ENCODE assay signal across 31 mouse cellular contexts in genomic region chr5:120937841-120938240, GRCm38 (mm10). TPM values are rescaled to one million over a fixed set of nuclear protein-coding genes. Genes with fewer than 3 reads are reported as not detected.
DNase-seq lines count a peak whose midpoint lies in the region; ATAC-seq and TF ChIP-seq lines count a peak whose summit lies in the region.
"Had no signal": no experiment of that assay in that cellular context is flagged by ENCODE, and none has a peak within 500 bp of the region (broad histone marks: within the 10 kb centered on the region; RNA-seq: fewer than 3 reads in every experiment).

No protein-coding gene starts in this region.

- 63% methylated on average over 4 of the region's 4 CpGs for WGBS in kidney, postnatal 0 days
- WGBS in kidney, embryonic 16.5 days = 64% methylated on average over 4 of the region's 4 CpGs

- H3K4me1 ChIP-seq in kidney, postnatal 0 days (replicated peaks; ENCODE audit: insufficient read depth, low read length) = no peaks in the 10 kb centered on the region
- H3K4me1 ChIP-seq in kidney, embryonic 16.5 days (ENCODE audit: insufficient read depth, low read length) = no peaks in the 10 kb centered on the region
- H3K4me1 ChIP-seq: embryonic facial prominence, embryonic 15.5 days; forebrain, embryonic 15.5 days; heart, embryonic 10.5 days had no signal

- DNase-seq in kidney, postnatal 0 days (ENCODE audit: low spot score) = no peak
- DNase-seq in Patski (ENCODE audit: low read depth, low spot score) = no peak
- peak; percentile 62 for DNase-seq in adrenal gland, postnatal 25 days
- DNase-seq in left cerebral cortex, postnatal 36 days (ENCODE audit: low spot score in 2 of 2) = no peak
- DNase-seq in left cerebral cortex, adult 11 months (ENCODE audit: low spot score) = no peak
- no peak for DNase-seq in urinary bladder, postnatal 36 days (ENCODE audit: low spot score in 2 of 2)
- DNase-seq: cerebellum, adult 2 months; cerebellum, postnatal 25 days; embryo, embryonic 11 days; heart, postnatal 4 days; kidney, postnatal 10 days; spleen, adult 18-20 months; thymus, postnatal 25 days had no signal

- H3K4me2 ChIP-seq in kidney, postnatal 0 days (ENCODE audit: low read length) = no peak overlapping the region
- no peak overlapping the region for H3K4me2 ChIP-seq in kidney, embryonic 16.5 days (replicated peaks; ENCODE audit: low read depth, low read length)
- H3K4me2 ChIP-seq: embryonic facial prominence, embryonic 15.5 days; forebrain, embryonic 15.5 days; hindbrain, embryonic 14.5 days had no signal

- POLR2A ChIA-PET in Patski (lab: Charles Lee) = no interaction called here

- TF ChIP-seq CTCF in kidney, postnatal 0 days (IDR thresholded peaks at IDR 0.05; ENCODE audit: low read depth) = no peak
- no peak for TF ChIP-seq CTCF in Patski (IDR thresholded peaks at IDR 0.05)

- ATAC-seq in kidney, postnatal 0 days (replicated peaks; ENCODE audit: low FRiP score, low read depth) = peak; percentile 72; the same call in 1 of the 2 replicates
- no peak for ATAC-seq in kidney, embryonic 16.5 days (ENCODE audit: low FRiP score, low TSS enrichment)
- ATAC-seq in Patski = peak; percentile 79
- ATAC-seq: CD4-positive, CD25-positive, alpha-beta regulatory T cell, adult 4 months; forebrain, embryonic 15.5 days; inflammation-experienced regulatory T-cells, adult 6 months; lung, postnatal 0 days; midbrain, embryonic 16.5 days had no signal

- in situ Hi-C loops in Patski (cut with MboI; ENCODE audit: low pct_unique_long_range_greater_than_20kb) = no loop called here

- H3K9ac ChIP-seq in kidney, postnatal 0 days (ENCODE audit: low read depth, low read length) = no peak overlapping the region
- H3K9ac ChIP-seq in kidney, embryonic 16.5 days (replicated peaks; ENCODE audit: low read length) = no peak overlapping the region
- H3K9ac ChIP-seq: embryonic facial prominence, embryonic 15.5 days; forebrain, embryonic 15.5 days; hindbrain, embryonic 14.5 days had no signal

- no peak overlapping the region for H3K4me3 ChIP-seq in kidney, postnatal 0 days (replicated peaks; ENCODE audit: low read depth, low read length)
- no peak overlapping the region for H3K4me3 ChIP-seq in kidney, embryonic 16.5 days (ENCODE audit: low read length)
- H3K4me3 ChIP-seq: embryonic facial prominence, embryonic 15.5 days; forebrain, embryonic 15.5 days; heart, embryonic 10.5 days had no signal

- CTCF ChIA-PET in Patski (lab: Charles Lee) = no interaction called here

- no peaks in the 10 kb centered on the region for H3K36me3 ChIP-seq in kidney, postnatal 0 days (ENCODE audit: insufficient read depth, low read length)
- H3K36me3 ChIP-seq in kidney, embryonic 16.5 days (ENCODE audit: insufficient read depth, low read length) = no peaks in the 10 kb centered on the region
- H3K36me3 ChIP-seq: embryonic facial prominence, embryonic 15.5 days; forebrain, embryonic 15.5 days; heart, embryonic 10.5 days had no signal

- H3K27ac ChIP-seq in kidney, postnatal 0 days = no peak overlapping the region
- no peak overlapping the region for H3K27ac ChIP-seq in kidney, embryonic 16.5 days (ENCODE audit: low read length)
- H3K27ac ChIP-seq: embryonic facial prominence, embryonic 15.5 days; forebrain, embryonic 15.5 days; heart, embryonic 10.5 days; hindbrain, embryonic 14.5 days; macrophage had no signal

- H3K27me3 ChIP-seq in kidney, postnatal 0 days (ENCODE audit: insufficient read depth, low read length) = no peaks in the 10 kb centered on the region
- H3K27me3 ChIP-seq in kidney, embryonic 16.5 days (ENCODE audit: insufficient read depth, low read length) = no peaks in the 10 kb centered on the region
- peaks cover 4% of the 10 kb centered on the region for H3K27me3 ChIP-seq in Patski
- H3K27me3 ChIP-seq: embryonic facial prominence, embryonic 15.5 days; forebrain, embryonic 15.5 days had no signal

- H3K9me3 ChIP-seq in kidney, postnatal 0 days (replicated peaks; ENCODE audit: low read length) = no peaks in the 10 kb centered on the region
- H3K9me3 ChIP-seq in kidney, embryonic 16.5 days (ENCODE audit: low read length) = no peaks in the 10 kb centered on the region
- H3K9me3 ChIP-seq: forebrain, embryonic 15.5 days; heart, embryonic 10.5 days had no signal

- intact Hi-C loops in left cerebral cortex, postnatal 36 days (cut with DNase I) = no loop called here

RNA-seq across cellular contexts. Expression of gene Oas1d, which starts 23.5 kb away (rescaled TPM):
- not detected in 2 replicates for polyA plus RNA-seq in kidney, postnatal 0 days (2015; fragmentation: Nextera tagmentation; extraction: Ambion mirVana)
- polyA plus RNA-seq in kidney, embryonic 16.5 days (2015; fragmentation: Nextera tagmentation; extraction: Ambion mirVana) = not detected in 2 replicates
- polyA plus RNA-seq in Patski (2021) = not detected
- total RNA-seq in adrenal gland, postnatal 25 days (2021) = not detected in 2 replicates
- not detected for total RNA-seq in left cerebral cortex, postnatal 36 days (2021)
- total RNA-seq: gastrocnemius, adult 8-10 months; granulocyte monocyte progenitor cell, adult 5-6 weeks; heart, postnatal 4 days; layer of hippocampus, postnatal 14 days; liver, adult 2 months; neutrophil, adult 5-6 weeks had no signal
- polyA plus RNA-seq: CD4-positive, CD25-positive, alpha-beta regulatory T cell, adult 4 months; cerebellum, adult 2 months; embryonic facial prominence, embryonic 15.5 days; forebrain, embryonic 15.5 days; heart, embryonic 10.5 days; hindbrain, embryonic 14.5 days; inflammation-experienced regulatory T-cells, adult 6 months; limb, embryonic 11.5 days; liver, adult 2 months; liver, embryonic 16.5 days; lung, postnatal 0 days; macrophage; stomach, embryonic 14.5 days had no signal

RNA-seq across cellular contexts. Expression of gene Oas1a, which starts 30.5 kb away (rescaled TPM):
- polyA plus RNA-seq in kidney, postnatal 0 days (2015; fragmentation: Nextera tagmentation; extraction: Ambion mirVana) = 5.4 and 7.9 TPM in 2 replicates
- 1.8 and 2.3 TPM in 2 replicates for polyA plus RNA-seq in kidney, embryonic 16.5 days (2015; fragmentation: Nextera tagmentation; extraction: Ambion mirVana)
- 0.21 TPM for polyA plus RNA-seq in Patski (2021)
- 1.5 and 3.0 TPM in 2 replicates for total RNA-seq in adrenal gland, postnatal 25 days (2021)
- under 1 TPM in 1 of 2 experiments, not detected in 1; 0.17 TPM for total RNA-seq in left cerebral cortex, postnatal 36 days (2021)
- total RNA-seq: gastrocnemius, adult 8-10 months had no signal

RNA-seq across cellular contexts. Expression of gene Oas1g, which starts 50.4 kb away (rescaled TPM):
- polyA plus RNA-seq in kidney, postnatal 0 days (2015; fragmentation: Nextera tagmentation; extraction: Ambion mirVana) = 1.6 and 1.8 TPM in 2 replicates
- polyA plus RNA-seq in kidney, embryonic 16.5 days (2015; fragmentation: Nextera tagmentation; extraction: Ambion mirVana) = 0.46 and 0.58 TPM in 2 replicates
- polyA plus RNA-seq in Patski (2021) = 0.04 TPM
- total RNA-seq in adrenal gland, postnatal 25 days (2021) = 0.58 and 1.7 TPM in 2 replicates
- total RNA-seq in left cerebral cortex, postnatal 36 days (2021) = under 1 TPM in 1 of 2 experiments, not detected in 1; 0.54 TPM
- total RNA-seq: gastrocnemius, adult 8-10 months; heart, postnatal 4 days; layer of hippocampus, postnatal 14 days had no signal
- polyA plus RNA-seq: heart, embryonic 10.5 days; limb, embryonic 11.5 days; midbrain, embryonic 16.5 days had no signal
